Comparison of ENCODE assay signal across 8 mouse cellular contexts in genomic region chr1:56973593-56973950, GRCm38 (mm10). TPM values are rescaled to one million over a fixed set of nuclear protein-coding genes. Genes with fewer than 3 reads are reported as not detected.
DNase-seq lines count a peak whose midpoint lies in the region; ATAC-seq and TF ChIP-seq lines count a peak whose summit lies in the region.

No protein-coding gene starts in this region.

- H3K36me3 ChIP-seq in kidney, adult 2 months (ENCODE audit: control insufficient read depth, insufficient read depth, low read length), result no peaks in the 10 kb centered on the region
- no peaks in the 10 kb centered on the region for H3K36me3 ChIP-seq in hindbrain, embryonic 16.5 days (ENCODE audit: control insufficient read depth, insufficient read depth, low read length)
- H3K36me3 ChIP-seq in midbrain, embryonic 14.5 days (ENCODE audit: control insufficient read depth, insufficient read depth, low read length), result no peaks in the 10 kb centered on the region

- no peak for TF ChIP-seq POLR2A in kidney, adult 2 months (IDR thresholded peaks at IDR 0.05; ENCODE audit: low read depth, low read length)

- ATAC-seq in hindbrain, embryonic 16.5 days, result 0 out of 2 replicates have a peak, but pooled peaks have one; percentile 5
- no peak for ATAC-seq in midbrain, embryonic 14.5 days (ENCODE audit: low FRiP score, low TSS enrichment)
- ATAC-seq in frontal cortex, adult (ENCODE audit: low TSS enrichment), result no peak

- H3K9me3 ChIP-seq in hindbrain, embryonic 16.5 days (ENCODE audit: control insufficient read depth, low read length), result no peaks in the 10 kb centered on the region
- no peaks in the 10 kb centered on the region for H3K9me3 ChIP-seq in midbrain, embryonic 14.5 days (ENCODE audit: control insufficient read depth, low read length)

- no peak for TF ChIP-seq CTCF in kidney, adult 2 months (conservative IDR thresholded peaks at IDR 0.05; ENCODE audit: insufficient read depth, insufficient read length, low read depth, low read length)

- peak overlapping the region; percentile 75 for H3K9ac ChIP-seq in hindbrain, embryonic 16.5 days (ENCODE audit: low read depth, low read length)
- H3K9ac ChIP-seq in midbrain, embryonic 14.5 days (replicated peaks; ENCODE audit: low read length), result peak overlapping the region; percentile 59; the same call in 1 of the 2 replicates

- peaks cover 7% of the 10 kb centered on the region; the same call in 1 of the 2 replicates for H3K4me1 ChIP-seq in kidney, adult 2 months (ENCODE audit: control insufficient read depth, insufficient read depth, low read length)
- peaks cover 7% of the 10 kb centered on the region for H3K4me1 ChIP-seq in brown adipose tissue, adult 24 weeks (ENCODE audit: control insufficient read depth, insufficient read depth, insufficient read length, low read length)
- peaks cover 38% of the 10 kb centered on the region for H3K4me1 ChIP-seq in hindbrain, embryonic 16.5 days (ENCODE audit: control insufficient read depth, insufficient read depth, low read depth, low read length)
- H3K4me1 ChIP-seq in midbrain, embryonic 14.5 days (ENCODE audit: control insufficient read depth, insufficient read depth, low read length), result peaks cover 14% of the 10 kb centered on the region

- 1% methylated on average over 16 of the region's 16 CpGs for WGBS in kidney, adult 2 months
- 2% methylated on average over 16 of the region's 16 CpGs for WGBS in hindbrain, embryonic 16.5 days
- WGBS in midbrain, embryonic 14.5 days, result under 1% methylated on average over 16 of the region's 16 CpGs

- H3K27me3 ChIP-seq in kidney, adult 2 months (replicated peaks; ENCODE audit: control insufficient read depth, insufficient read depth, low read length), result peaks cover 5% of the 10 kb centered on the region; the same call in 1 of the 2 replicates
- H3K27me3 ChIP-seq in hindbrain, embryonic 16.5 days (replicated peaks; ENCODE audit: control insufficient read depth, insufficient read depth, low read length), result peaks cover 36% of the 10 kb centered on the region
- peaks cover 62% of the 10 kb centered on the region for H3K27me3 ChIP-seq in midbrain, embryonic 14.5 days (ENCODE audit: control insufficient read depth, insufficient read depth, low read length)

- H3K4me3 ChIP-seq in kidney, adult 2 months (ENCODE audit: insufficient read depth, low read depth, low read length), result peak overlapping the region; percentile 78
- H3K4me3 ChIP-seq in brown adipose tissue, adult 24 weeks (ENCODE audit: insufficient read depth, low read depth, low read length), result peak overlapping the region; percentile 86
- H3K4me3 ChIP-seq in hindbrain, embryonic 16.5 days (ENCODE audit: low read length), result peak overlapping the region; percentile 80
- H3K4me3 ChIP-seq in midbrain, embryonic 14.5 days (replicated peaks; ENCODE audit: low read depth, low read length), result peak overlapping the region; percentile 61

- DNase-seq in kidney, adult 2 months, result no peak
- no peak for DNase-seq in kidney, postnatal 36 days
- no peak for DNase-seq in midbrain, embryonic 14.5 days
- no peak for DNase-seq in spleen, adult 18-20 months
- no peak for DNase-seq in c-Kit-positive CD71-positive TER-119-positive erythroid progenitor cells, embryonic 14.5 days (ENCODE audit: low spot score)

- H3K27ac ChIP-seq in kidney, adult 2 months (ENCODE audit: insufficient read depth, low read depth, low read length), result peak overlapping the region; percentile 37; the same call in 1 of the 2 replicates
- H3K27ac ChIP-seq in brown adipose tissue, adult 24 weeks (replicated peaks; ENCODE audit: low read depth, low read length), result no peak overlapping the region
- peak overlapping the region; percentile 71; the same call in 1 of the 2 replicates for H3K27ac ChIP-seq in hindbrain, embryonic 16.5 days (ENCODE audit: low read depth, low read length)
- H3K27ac ChIP-seq in midbrain, embryonic 14.5 days (replicated peaks; ENCODE audit: low read depth, low read length), result no peak overlapping the region

- peak overlapping the region; percentile 98 for H3K4me2 ChIP-seq in hindbrain, embryonic 16.5 days (ENCODE audit: low read length)
- peak overlapping the region; percentile 94 for H3K4me2 ChIP-seq in midbrain, embryonic 14.5 days (ENCODE audit: low read length)

RNA-seq across cellular contexts. Expression of gene Satb2, which starts 4.9 kb away (rescaled TPM):
- 4.7 and 5.4 TPM in 2 replicates for polyA plus RNA-seq in kidney, adult 2 months (2012; rRNA removed)
- 0.32 and 1.4 TPM in 2 replicates for polyA plus RNA-seq in brown adipose tissue, adult 24 weeks (2012; ENCODE audit: insufficient read depth, insufficient read length, missing spikeins)
- 1.1 and 2.0 TPM in 2 replicates for polyA plus RNA-seq in hindbrain, embryonic 16.5 days (2015; fragmentation: Nextera tagmentation; extraction: Ambion mirVana)
- 0.78 and 1.1 TPM in 2 replicates for polyA plus RNA-seq in midbrain, embryonic 14.5 days (2014; fragmentation: Nextera tagmentation; extraction: Ambion mirVana)

Comparison
In these comparisons a context has a peak if more than half of its experiments do, and no peak if none do; other contexts are left out.
1. H3K27ac ChIP-seq: peak in kidney, adult 2 months (single experiment) and hindbrain, embryonic 16.5 days (single experiment); none in brown adipose tissue, adult 24 weeks (single experiment) and midbrain, embryonic 14.5 days (single experiment).
2. Peak in every context shown above with its lines, with median percentiles within 50 percentile points of each other: H3K4me3 ChIP-seq.